Mouse (Mus musculus): Measurements from ENCODE around the gene Nemp1.

DNA sequence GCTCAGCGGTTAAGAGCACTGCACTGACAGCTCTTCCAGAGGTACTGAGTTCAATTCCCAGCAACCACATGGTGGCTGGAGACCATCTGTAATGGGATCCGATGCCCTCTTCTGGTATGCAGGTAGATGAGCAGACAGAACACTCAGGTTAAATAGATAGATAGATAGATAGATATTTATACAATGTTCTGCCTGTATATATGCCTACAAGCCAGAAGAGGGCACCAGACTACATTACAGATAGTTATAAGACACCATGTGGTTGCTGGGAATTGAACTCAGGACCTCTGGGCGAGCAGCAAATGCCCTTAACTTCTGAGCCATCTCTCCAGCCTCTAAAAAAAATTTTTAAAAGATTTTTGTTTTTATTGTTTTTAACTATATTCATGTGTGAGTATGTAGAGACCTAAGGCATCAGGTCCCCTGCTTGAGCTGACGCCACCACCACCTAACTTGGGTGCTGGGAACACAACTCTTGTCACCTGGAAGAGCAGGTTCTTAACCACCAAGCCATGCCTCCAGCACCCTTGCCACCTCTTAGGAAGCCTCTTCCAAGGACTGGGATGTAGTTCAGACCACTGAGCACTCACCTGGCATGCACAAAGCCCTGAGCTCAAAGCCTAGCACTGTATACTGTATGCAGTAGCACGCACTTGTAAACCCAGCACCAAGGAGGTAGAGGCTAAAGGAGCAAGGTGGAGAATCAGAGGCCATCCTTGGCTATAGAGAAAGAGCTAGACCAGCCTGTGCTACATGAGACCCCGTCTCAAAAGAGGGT, 43.1 kb upstream of the Nemp1 start:
- TF ChIP-seq CTCF (IDR thresholded peaks at IDR 0.05; ENCODE audit: control insufficient read depth, insufficient read depth, low read length): no peak
- TF ChIP-seq POLR2A (IDR thresholded peaks at IDR 0.05; ENCODE audit: borderline replicate concordance, control insufficient read depth, low read depth, low read length): no peak

Measured in bone marrow, adult 2 months (tissue).